Mouse (Mus musculus) G1E (cell line): Measurements from ENCODE around the gene Tlr6. TPM values are rescaled to one million over a fixed set of nuclear protein-coding genes. Genes with fewer than 3 reads are reported as not detected.

Experiments used
- ATAC-seq: 2 replicates; pipeline ENCODE4 v1.8.0; 2016; ENCODE audit warnings: mild to moderate bottlenecking; ENCODE audit not compliant: insufficient number of reproducible peaks, poor library complexity, low FRiP score, severe bottlenecking; ENCODE audit errors: extremely low read depth
- DNase-seq: peaks from one replicate; pipeline ENCODE4 v3.0.0; 2012; ENCODE audit warnings: low spot score
- H3K27me3 ChIP-seq: 2 replicates; pipeline ENCODE4 v1.6.1; 2012; ENCODE audit warnings: mild to moderate bottlenecking, low read length, inconsistent platforms; ENCODE audit not compliant: insufficient read depth
- H3K36me3 ChIP-seq: replicated peaks from 2 replicates; pipeline ENCODE3; 2012; ENCODE audit warnings: mild to moderate bottlenecking, inconsistent platforms
- H3K4me1 ChIP-seq: 2 replicates; pipeline ENCODE4 v1.6.1; 2012; ENCODE audit warnings: low read depth, low read length, inconsistent platforms, mixed read lengths; ENCODE audit not compliant: insufficient read depth
- H3K4me3 ChIP-seq: 2 replicates; pipeline ENCODE4 v1.5.1; 2012; ENCODE audit warnings: low read depth, mild to moderate bottlenecking, inconsistent platforms, low read length, moderate library complexity, mixed read lengths
- H3K9me3 ChIP-seq: replicated peaks from 2 replicates; pipeline ENCODE4 v1.6.1; 2012; ENCODE audit warnings: inconsistent platforms
- CTCF ChIP-seq: IDR thresholded peaks from 2 replicates; pipeline ENCODE4 v1.5.1; 2012; ENCODE audit warnings: low read depth, low read length, inconsistent platforms, mixed read lengths
- GATA1 ChIP-seq: IDR thresholded peaks from 2 replicates; pipeline ENCODE4 v1.6.1; 2012; ENCODE audit warnings: borderline replicate concordance, low read length, inconsistent platforms, mixed read lengths
- GATA2 ChIP-seq: IDR thresholded peaks from 2 replicates; pipeline ENCODE4 v1.6.1; 2012; ENCODE audit warnings: low read depth, low read length, inconsistent platforms, borderline replicate concordance
- POLR2AphosphoS5 ChIP-seq: IDR thresholded peaks from 2 replicates; pipeline ENCODE4 v1.6.1; 2012; ENCODE audit warnings: low read depth, low read length, inconsistent platforms; ENCODE audit not compliant: insufficient replicate concordance
- TAL1 ChIP-seq: conservative IDR thresholded peaks from 2 replicates; pipeline ENCODE4 v1.6.1; 2012; ENCODE audit warnings: low read depth, low read length, inconsistent platforms, mixed read lengths
- polyA plus RNA-seq: library from polyadenylated mRNA; stranded (reverse); fragments of >175 nt; gene quantifications from 2 replicates; pipeline ENCODE4 v1.2.3, GENCODE M21; 2012
- total RNA-seq, 2 experiments: library from RNA; stranded (forward) in 1 of 2; stranded (reverse) in 1 of 2; fragments of 200-1000 nt in 1 of 2; fragments of >200 nt in 1 of 2; fragmentation: Nextera tagmentation in 1 of 2; gene quantifications; 2 replicates each; pipeline ENCODE4 v1.2.3; 2014 to 2017

The Tlr6 gene
- total and polyA plus RNA-seq, 3 experiments = 0.16 TPM; not detected in 2

- Histone ChIP-seq H3K36me3 (no peaks in the 10 kb centered on the region), H3K9me3 (no peaks in the 10 kb centered on the region), H3K4me1 (no peaks in the 10 kb centered on the region), H3K4me3 (no peak overlapping the region), H3K27me3 (no peaks in the 10 kb centered on the region; the same call in 1 of the 2 replicates)
- no peak for DNase-seq
- ATAC-seq = no peak
- TF ChIP-seq GATA2 = no peak
- no peak for TF ChIP-seq CTCF
- no peak for TF ChIP-seq GATA1
- no peak for TF ChIP-seq TAL1
- no peak for TF ChIP-seq POLR2AphosphoS5
These were observed 8.4 kb downstream of the Tlr6 start for GRCm38 (mm10) chr5:64951486-64951885.

- ATAC-seq = no peak
- Histone ChIP-seq H3K4me3 (no peak overlapping the region), H3K36me3 (no peaks in the 10 kb centered on the region), H3K4me1 (no peaks in the 10 kb centered on the region; the same call in 1 of the 2 replicates), H3K9me3 (no peaks in the 10 kb centered on the region), H3K27me3 (peaks cover 3% of the 10 kb centered on the region)
- DNase-seq = no peak
- no peak for TF ChIP-seq GATA2
- TF ChIP-seq TAL1 = no peak
- TF ChIP-seq GATA1 = no peak
- TF ChIP-seq POLR2AphosphoS5 = no peak
- no peak for TF ChIP-seq CTCF
These were observed 27.1 kb downstream of the Tlr6 start for GRCm38 (mm10) chr5:64932775-64933174.

- DNase-seq (no peak), ATAC-seq (no peak)
- H3K4me1 ChIP-seq = no peaks in the 10 kb centered on the region
- no peaks in the 10 kb centered on the region for H3K9me3 ChIP-seq
- TF ChIP-seq GATA2 = no peak
- H3K4me3 ChIP-seq = no peak overlapping the region
- no peaks in the 10 kb centered on the region for H3K27me3 ChIP-seq
- no peaks in the 10 kb centered on the region for H3K36me3 ChIP-seq
These were observed 27.7 kb downstream of the Tlr6 start for GRCm38 (mm10) chr5:64932215-64932614.

- no peaks in the 10 kb centered on the region for H3K36me3 ChIP-seq
- no peaks in the 10 kb centered on the region; the same call in 1 of the 2 replicates for H3K27me3 ChIP-seq
- no peak overlapping the region for H3K4me3 ChIP-seq
- no peaks in the 10 kb centered on the region for H3K9me3 ChIP-seq
- no peaks in the 10 kb centered on the region for H3K4me1 ChIP-seq
- DNase-seq (no peak), ATAC-seq (no peak)
- no peak for TF ChIP-seq TAL1
- TF ChIP-seq GATA2 = no peak
- TF ChIP-seq GATA1 = no peak
- TF ChIP-seq CTCF = no peak
- no peak for TF ChIP-seq POLR2AphosphoS5
These were observed 37.0 kb downstream of the Tlr6 start for GRCm38 (mm10) chr5:64922891-64923381.

- Histone ChIP-seq H3K9me3 (no peaks in the 10 kb centered on the region), H3K27me3 (peaks cover 2% of the 10 kb centered on the region; the same call in 1 of the 2 replicates), H3K4me3 (no peak overlapping the region), H3K36me3 (no peaks in the 10 kb centered on the region), H3K4me1 (no peaks in the 10 kb centered on the region)
- no peak for DNase-seq
- ATAC-seq = no peak
- TF ChIP-seq GATA1 (no peak), POLR2AphosphoS5 (no peak), CTCF (no peak), GATA2 (no peak), TAL1 (no peak)
These were observed 41.0 kb downstream of the Tlr6 start for GRCm38 (mm10) chr5:64918616-64919597.

GRCm38 (mm10) chr5:64917721-64918120 lies 42.2 kb downstream of the Tlr6 start:
- DNase-seq (no peak), ATAC-seq (no peak)
- TF ChIP-seq CTCF (no peak), POLR2AphosphoS5 (no peak), TAL1 (no peak), GATA1 (no peak), GATA2 (no peak)
- Histone ChIP-seq H3K9me3 (no peaks in the 10 kb centered on the region), H3K4me3 (no peak overlapping the region), H3K27me3 (0 out of 2 replicates have a peak, but pooled peaks cover 2% of the 10 kb centered on the region), H3K36me3 (no peaks in the 10 kb centered on the region), H3K4me1 (no peaks in the 10 kb centered on the region)
